Mouse (Mus musculus): ENCODE measurements around the gene Mllt3. TPM values are rescaled to one million over a fixed set of nuclear protein-coding genes. Genes with fewer than 3 reads are reported as not detected.

The Mllt3 gene
- total RNA-seq, 2 experiments from 2014 or later, result 54.6 to 58.7 TPM

DNA sequence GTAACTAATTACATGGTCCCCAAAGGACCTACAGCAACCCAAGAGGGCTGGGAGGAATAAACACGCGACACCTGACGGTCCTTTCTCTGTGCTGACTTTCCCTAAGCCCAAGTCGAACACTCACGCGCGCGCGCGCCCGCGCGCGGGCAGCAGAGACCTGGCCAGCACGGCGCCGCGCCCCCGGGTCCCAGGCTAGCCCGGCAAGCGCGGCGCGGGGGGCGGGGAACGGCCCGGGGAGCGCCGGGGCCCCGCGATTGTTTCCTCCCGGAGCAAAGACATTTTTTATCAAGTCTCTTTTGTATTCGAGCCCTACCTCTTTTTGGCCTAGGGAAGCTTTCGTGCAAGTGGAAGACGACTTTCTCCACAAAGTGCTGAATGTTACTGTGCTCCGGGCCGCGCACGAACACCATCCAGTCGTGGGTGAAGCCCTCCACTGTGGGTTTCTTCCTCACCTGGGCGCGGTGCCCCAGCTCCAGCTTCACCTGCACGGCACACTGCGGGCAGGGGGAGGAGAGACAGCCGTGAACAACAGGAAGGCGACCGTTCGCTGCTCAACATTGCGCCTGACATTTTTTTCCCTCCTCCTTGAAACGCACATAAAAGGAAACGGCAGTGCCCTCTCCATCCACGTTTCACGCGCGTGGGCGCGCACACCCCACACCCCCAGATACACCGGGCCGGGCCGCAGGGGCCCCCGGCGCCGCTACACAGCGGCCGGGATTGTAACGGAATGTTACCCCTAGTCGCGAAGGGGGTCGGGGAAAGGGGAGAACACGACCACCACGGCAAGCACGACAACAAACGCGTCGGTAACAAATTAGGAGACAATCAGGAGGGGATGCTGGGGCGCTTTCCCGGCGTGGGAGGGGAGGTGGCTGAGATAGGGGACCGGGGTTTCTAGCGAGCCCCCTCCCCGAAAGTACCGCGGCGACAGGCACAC lies 1.7 kb downstream of the Mllt3 start:
- TF ChIP-seq CTCF (conservative IDR thresholded peaks at IDR 0.05), result no peak
- H3K4me3 ChIP-seq, result peak overlapping the region; percentile 86
- DNase-seq (ENCODE audit: low spot score in 2 of 2), result peak in 1 of 2 experiments; percentile 30
- H3K27ac ChIP-seq, result peak overlapping the region; percentile 95

DNA sequence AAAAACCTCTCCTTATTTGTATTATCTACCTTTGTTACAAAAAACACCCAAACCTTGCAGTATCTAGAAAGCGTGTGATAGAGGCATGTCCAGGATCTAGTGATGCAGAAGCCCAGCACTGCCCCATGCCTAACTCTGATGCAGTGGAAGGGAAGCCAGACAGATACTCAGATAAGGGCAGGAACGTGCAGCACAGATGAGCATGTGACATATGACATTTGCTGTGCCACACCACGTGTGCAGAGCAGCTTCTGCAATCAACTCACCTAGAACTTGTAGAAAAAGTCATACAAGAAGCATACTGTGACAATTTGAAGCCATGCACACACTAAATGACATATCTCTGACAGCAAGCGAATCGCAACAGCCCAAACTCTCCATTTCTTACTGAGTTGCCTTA lies 9.6 kb downstream of the Mllt3 start:
- H3K27ac ChIP-seq, result no peak overlapping the region
- no peak for TF ChIP-seq CTCF (conservative IDR thresholded peaks at IDR 0.05)
- DNase-seq (ENCODE audit: low spot score in 2 of 2), result no peak

DNA sequence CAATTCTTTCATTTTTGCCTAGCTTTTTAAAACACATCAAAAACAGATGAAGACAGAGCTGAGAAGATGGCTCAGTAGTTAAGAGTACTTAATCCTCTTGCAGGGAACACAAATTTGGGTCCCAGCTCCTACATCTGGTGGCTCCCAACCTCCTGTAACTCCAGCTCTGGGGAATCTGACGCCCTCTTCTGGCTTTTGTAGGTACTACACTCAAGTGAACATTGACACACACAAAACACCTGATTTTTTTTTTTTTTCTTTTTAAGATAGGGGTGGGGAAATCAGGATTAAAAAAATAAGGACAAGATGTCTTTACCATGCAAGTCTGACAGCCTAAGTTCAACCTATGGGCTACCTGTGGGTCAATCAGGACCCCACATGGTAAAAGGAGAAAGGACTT lies 10.5 kb downstream of the Mllt3 start:
- Histone ChIP-seq H3K27ac (no peak overlapping the region), H3K4me3 (no peak overlapping the region)
- peak; percentile 69 for TF ChIP-seq CTCF (conservative IDR thresholded peaks at IDR 0.05)
- DNase-seq (ENCODE audit: low spot score in 2 of 2), result no peak

More for the DNA sequence above, 9.6 kb downstream of the Mllt3 start:
- H3K4me3 ChIP-seq, result no peak overlapping the region

DNA sequence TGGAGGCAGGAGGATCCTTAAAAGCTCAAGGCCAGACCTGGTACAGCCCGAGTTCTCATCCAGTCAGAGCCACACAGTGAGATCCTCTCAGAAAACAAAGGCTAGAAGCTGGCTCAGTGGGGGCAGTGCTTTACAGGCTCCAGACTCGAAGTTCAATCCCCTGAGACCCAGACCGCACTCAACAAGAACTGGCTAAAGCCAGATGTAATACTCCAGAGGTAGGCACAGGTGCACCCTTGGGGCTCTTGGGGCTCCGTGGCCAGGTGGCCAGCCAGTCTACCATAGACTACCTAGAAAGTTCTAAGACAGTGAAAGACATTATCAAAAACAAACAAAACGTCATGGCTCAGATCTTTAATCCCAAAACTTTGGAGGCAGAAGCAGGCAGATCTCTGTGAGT lies 12.7 kb downstream of the Mllt3 start:
- Histone ChIP-seq H3K27ac (no peak overlapping the region), H3K4me3 (no peak overlapping the region)
- TF ChIP-seq CTCF (conservative IDR thresholded peaks at IDR 0.05), result no peak
- no peak for DNase-seq (ENCODE audit: low spot score in 2 of 2)

DNA sequence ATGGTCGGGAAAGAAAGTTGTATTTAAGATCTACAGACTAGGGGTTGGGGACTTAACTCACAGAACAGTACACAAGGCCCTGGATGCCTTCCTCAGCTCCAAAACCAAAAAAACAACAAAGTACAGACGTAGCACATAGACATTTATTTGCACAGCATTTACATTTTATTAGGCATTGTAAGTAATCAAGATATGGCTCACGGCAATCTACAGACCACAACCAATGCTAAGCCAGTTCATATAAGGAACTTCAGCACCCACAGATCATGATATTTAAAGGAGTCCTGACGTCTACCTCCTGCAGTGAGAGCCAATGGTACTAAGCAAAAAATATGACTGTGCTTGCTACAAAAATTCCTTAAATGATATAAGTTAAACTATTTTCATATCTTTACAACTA lies 13.5 kb downstream of the Mllt3 start:
- TF ChIP-seq CTCF (conservative IDR thresholded peaks at IDR 0.05), result no peak
- Histone ChIP-seq H3K4me3 (no peak overlapping the region), H3K27ac (no peak overlapping the region)
- no peak for DNase-seq (ENCODE audit: low spot score in 2 of 2)

DNA sequence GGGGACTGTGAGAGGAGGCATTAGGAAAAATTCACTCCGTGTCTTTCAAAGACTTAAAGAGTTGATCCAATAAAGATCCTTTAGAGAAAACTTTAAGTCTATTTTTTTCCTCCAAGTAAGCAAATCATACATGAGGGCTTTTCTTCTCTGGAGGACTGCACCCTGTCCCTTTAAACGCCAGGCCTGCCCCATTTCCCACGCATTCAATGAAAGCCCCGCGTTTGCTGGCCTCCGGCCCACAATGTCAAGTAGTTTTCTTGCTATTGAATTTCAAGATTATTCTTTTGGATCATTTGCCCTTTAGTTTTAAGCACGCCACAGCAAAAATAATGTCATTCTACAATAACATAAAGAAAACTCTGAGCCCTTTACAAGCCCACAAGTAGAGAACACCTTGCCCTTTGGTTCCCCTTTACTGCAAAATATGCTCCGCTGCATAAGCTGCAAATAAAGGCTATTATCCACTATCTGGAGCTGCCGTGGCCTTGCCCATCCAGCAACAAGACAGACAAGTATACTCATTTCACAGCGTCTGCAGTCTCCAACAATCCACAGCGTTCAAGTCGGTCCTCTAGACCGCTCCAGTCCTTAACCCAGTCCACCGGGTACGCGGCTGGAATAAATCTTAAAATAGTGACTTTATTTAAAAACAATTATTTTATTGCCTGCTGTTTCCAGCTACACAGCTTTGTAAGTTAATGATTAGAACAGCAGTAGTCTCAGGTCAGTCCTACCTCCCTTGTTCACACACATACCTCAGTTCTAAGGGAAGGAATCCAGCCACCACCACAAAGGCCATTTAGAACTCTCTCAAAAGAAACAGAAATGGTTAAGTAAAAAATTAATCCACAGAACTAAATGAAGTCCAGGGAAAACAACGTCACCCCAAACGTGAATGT lies 15.5 kb downstream of the Mllt3 start:
- Histone ChIP-seq H3K27ac (peak overlapping the region; percentile 1; the same call in 1 of the 2 replicates), H3K4me3 (peak overlapping the region; percentile 38)
- TF ChIP-seq CTCF (conservative IDR thresholded peaks at IDR 0.05), result no peak
- DNase-seq (ENCODE audit: low spot score in 2 of 2), result no peak

DNA sequence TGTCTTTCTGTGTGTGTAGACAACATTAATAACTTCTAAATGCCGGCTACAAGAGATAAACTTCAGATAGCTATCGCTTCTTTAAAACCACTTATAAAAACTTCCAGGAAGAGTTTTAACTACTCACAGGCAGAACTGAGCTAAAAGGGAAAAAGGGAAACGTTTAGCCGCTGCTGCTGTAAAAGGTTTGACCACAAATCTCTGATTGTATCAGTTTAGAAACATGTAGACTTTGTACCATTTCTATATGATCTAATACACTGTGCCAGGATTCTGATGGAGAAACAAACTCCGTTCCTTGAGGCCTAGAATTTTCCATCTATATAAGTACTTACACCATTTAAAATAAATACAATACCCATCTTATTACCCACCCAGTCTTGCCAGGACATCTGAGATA lies 17.4 kb downstream of the Mllt3 start:
- H3K27ac ChIP-seq, result no peak overlapping the region
- no peak for TF ChIP-seq CTCF (conservative IDR thresholded peaks at IDR 0.05)
- H3K4me3 ChIP-seq, result no peak overlapping the region
- DNase-seq (ENCODE audit: low spot score in 2 of 2), result no peak

DNA sequence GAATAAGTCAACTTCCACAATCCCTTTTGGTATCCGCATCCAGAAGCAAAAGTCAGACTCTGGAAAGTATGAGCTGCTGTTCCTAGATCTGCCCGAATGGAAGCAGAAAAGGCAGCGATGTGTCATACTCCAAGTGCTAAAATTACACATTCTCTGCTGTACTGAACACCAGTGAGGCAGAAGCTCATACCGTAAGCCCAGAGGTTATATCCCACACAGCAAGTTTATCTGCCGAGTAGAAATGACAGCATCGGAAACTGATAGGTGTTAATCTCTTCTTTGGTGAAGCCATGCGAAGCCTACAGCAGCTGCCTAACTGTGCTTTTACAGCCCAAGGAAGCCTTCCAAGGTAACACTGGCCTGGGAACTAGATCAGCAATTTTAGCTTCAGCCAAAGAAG lies 17.9 kb downstream of the Mllt3 start:
- Histone ChIP-seq H3K4me3 (no peak overlapping the region), H3K27ac (no peak overlapping the region)
- DNase-seq (ENCODE audit: low spot score in 2 of 2), result no peak
- no peak for TF ChIP-seq CTCF (conservative IDR thresholded peaks at IDR 0.05)

DNA sequence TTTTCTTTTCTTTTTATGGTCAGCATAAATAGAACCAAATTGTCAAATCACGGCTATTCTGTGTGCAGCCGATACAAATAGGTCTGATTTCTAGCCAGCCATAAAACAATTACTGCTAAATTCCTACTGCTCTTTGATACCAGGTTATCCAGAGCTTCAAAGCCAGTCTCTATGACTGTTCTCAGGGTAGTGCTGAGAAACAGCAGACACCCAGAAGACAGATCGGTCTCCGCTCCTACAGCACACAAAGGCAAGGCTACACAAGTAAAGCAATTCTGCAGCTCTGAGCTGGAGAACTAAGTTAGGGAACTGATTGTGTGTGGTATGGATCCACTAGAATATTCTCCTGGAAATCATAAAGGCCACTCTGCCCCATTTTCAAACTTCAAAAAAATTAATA lies 20.4 kb downstream of the Mllt3 start:
- no peak for DNase-seq (ENCODE audit: low spot score in 2 of 2)
- Histone ChIP-seq H3K27ac (no peak overlapping the region), H3K4me3 (no peak overlapping the region)
- TF ChIP-seq CTCF (conservative IDR thresholded peaks at IDR 0.05), result no peak

DNA sequence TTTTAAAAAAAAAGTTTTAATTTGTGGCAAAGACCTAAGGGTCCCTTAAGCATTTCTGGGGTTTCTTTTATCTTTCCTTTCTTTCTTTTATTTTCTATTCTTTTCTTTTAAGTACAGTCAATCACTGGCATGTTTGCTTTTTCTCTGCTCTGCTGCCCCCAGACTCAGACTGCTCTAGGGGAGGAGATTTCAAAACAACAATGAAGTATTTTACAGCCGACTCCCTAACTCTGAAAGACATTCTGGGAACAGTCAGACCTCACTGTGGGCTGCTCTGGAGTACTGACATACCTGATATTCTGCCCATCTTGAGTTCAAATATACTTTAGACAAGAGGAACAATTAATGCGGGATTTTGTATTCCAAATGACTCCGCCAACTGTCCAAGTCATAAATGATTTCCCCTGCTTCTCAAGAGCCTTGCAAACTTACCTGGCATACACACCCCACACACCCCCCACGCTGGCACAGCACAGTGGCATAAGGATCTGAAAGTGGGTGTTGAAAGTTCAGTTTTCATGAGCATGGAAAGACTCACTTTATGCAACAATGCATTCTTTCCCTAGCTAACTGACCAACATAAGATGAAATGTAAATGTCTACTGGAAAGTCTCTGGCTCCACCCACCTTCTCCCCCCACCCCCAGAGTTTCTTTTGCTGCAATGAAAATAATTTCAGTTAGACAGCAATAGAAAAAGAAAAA lies 21.1 kb downstream of the Mllt3 start:
- no peak for TF ChIP-seq CTCF (conservative IDR thresholded peaks at IDR 0.05)
- H3K27ac ChIP-seq, result no peak overlapping the region
- no peak overlapping the region for H3K4me3 ChIP-seq
- no peak for DNase-seq (ENCODE audit: low spot score in 2 of 2)

DNA sequence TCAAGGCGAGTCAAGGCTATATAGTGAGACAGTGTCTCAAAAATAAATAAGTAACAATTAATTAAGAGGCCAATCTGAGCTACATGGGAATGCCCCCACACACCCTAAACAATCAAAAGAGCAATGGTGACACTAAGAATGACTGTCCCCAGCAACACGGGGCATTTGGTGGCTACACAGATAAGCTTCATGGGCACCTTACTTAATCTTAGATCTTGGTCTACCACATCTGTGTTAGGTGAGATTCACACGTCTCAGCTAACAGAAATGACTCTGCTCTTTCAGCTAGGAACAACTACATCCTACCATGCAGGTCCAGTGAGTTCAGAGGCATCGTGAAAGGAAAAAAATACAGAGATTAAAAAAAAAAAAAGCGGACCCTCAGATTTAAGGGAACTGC lies 22.7 kb downstream of the Mllt3 start:
- H3K27ac ChIP-seq, result no peak overlapping the region
- DNase-seq (ENCODE audit: low spot score in 2 of 2), result no peak

DNA sequence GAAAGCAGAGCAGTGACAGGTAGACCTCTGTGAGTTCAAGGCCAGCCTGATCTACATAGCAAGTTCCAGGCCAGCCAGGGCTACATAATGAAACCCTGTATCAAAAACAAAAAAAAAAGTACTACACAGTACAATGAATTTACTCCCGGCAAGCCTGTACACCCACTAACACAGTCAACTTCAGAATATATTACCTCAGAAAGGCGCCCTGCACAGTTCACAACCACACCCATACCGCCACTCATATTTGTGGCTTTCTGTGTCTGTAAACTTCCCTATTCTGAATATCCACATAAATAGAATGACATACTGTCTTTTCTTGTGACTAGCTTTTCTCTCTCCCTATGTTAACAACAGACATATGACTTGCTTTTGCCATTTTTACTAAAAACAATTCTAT lies 27.4 kb downstream of the Mllt3 start:
- DNase-seq (ENCODE audit: low spot score in 2 of 2), result no peak
- H3K27ac ChIP-seq, result no peak overlapping the region
- no peak for TF ChIP-seq CTCF (conservative IDR thresholded peaks at IDR 0.05)
- no peak overlapping the region for H3K4me3 ChIP-seq

More for the DNA sequence above, 22.7 kb downstream of the Mllt3 start:
- no peak for TF ChIP-seq CTCF (conservative IDR thresholded peaks at IDR 0.05)
- H3K4me3 ChIP-seq, result no peak overlapping the region

Data from layer of hippocampus, adult 2 months (tissue).